ENCODE assay signal across 8 mouse cellular contexts in the genomic region with DNA sequence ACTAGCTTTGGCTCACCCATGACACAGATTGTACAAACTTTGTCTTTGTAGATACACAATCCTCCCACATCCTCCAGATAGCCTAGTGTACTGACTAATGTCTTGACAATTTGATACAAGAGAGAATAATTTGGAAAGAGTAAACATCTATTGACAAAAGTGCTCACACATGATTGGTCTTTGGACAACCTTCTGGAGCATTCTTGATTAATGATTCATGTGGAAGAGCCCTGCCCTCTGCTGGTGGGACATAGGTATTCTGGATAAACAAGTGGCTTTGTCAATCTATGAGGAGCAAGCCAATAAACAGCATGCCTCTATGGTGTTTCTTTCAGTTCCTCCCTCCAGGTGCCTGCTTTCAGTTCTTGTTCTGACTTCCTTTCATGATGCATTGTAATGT.
DNase-seq lines count a peak whose midpoint lies in the region; ATAC-seq and TF ChIP-seq lines count a peak whose summit lies in the region.
"Had no signal": no experiment of that assay in that cellular context is flagged by ENCODE, and none has a peak within 500 bp of the region (broad histone marks: within the 10 kb centered on the region; RNA-seq: fewer than 3 reads in every experiment).

No protein-coding gene starts in this region.

- TF ChIP-seq EP300 in MEL (IDR thresholded peaks at IDR 0.05; ENCODE audit: low read depth in 1 of 2, low read length in 2 of 2): no peak

- peak; percentile 31 for DNase-seq in kidney, postnatal 0 days (ENCODE audit: low spot score)
- peak; percentile 20 for DNase-seq in MEL (ENCODE audit: low read depth, low spot score)
- peak; percentile 36 to 50 for DNase-seq in adrenal gland, adult 18-20 months (ENCODE audit: low spot score in 2 of 2)
- peak; percentile 25 to 30 for DNase-seq in left cerebral cortex, adult 18-20 months (ENCODE audit: low spot score in 2 of 2)
- DNase-seq in c-Kit-positive CD71-positive TER-119-positive erythroid progenitor cells, embryonic 14.5 days (ENCODE audit: low spot score): no peak
- no peak for DNase-seq in gastrocnemius, postnatal 25 days

- peak; percentile 43 for TF ChIP-seq RAD21 in MEL (IDR thresholded peaks at IDR 0.05; ENCODE audit: low read depth, low read length)

- no peak for TF ChIP-seq POLR2A in MEL (IDR thresholded peaks at IDR 0.05; ENCODE audit: control insufficient read depth in 1 of 2, insufficient read depth in 1 of 2, low read depth in 1 of 2, low read length in 2 of 2, poor library complexity in 1 of 2)

- no peaks in the 10 kb centered on the region for H3K36me3 ChIP-seq in kidney, postnatal 0 days (ENCODE audit: insufficient read depth, low read length)
- H3K36me3 ChIP-seq in kidney, embryonic 15.5 days: no peaks in the 10 kb centered on the region
- H3K36me3 ChIP-seq in MEL (ENCODE audit: control insufficient read depth in 1 of 2, insufficient read depth in 2 of 2, low read length in 2 of 2): no peaks in the 10 kb centered on the region
- H3K36me3 ChIP-seq: liver, embryonic 15.5 days had no signal

- no peak overlapping the region for H3K27ac ChIP-seq in kidney, postnatal 0 days
- H3K27ac ChIP-seq in kidney, embryonic 15.5 days: no peak overlapping the region
- no peak overlapping the region for H3K27ac ChIP-seq in MEL (ENCODE audit: control insufficient read depth, low read depth, low read length)
- H3K27ac ChIP-seq: liver, embryonic 15.5 days had no signal

- no peak overlapping the region for H3K9ac ChIP-seq in kidney, postnatal 0 days (ENCODE audit: low read depth, low read length)
- no peak overlapping the region for H3K9ac ChIP-seq in kidney, embryonic 15.5 days
- H3K9ac ChIP-seq in MEL (ENCODE audit: control insufficient read depth, low read depth, low read length, poor library complexity, severe bottlenecking): no peak overlapping the region
- H3K9ac ChIP-seq: liver, embryonic 15.5 days had no signal

- no peaks in the 10 kb centered on the region for H3K4me1 ChIP-seq in kidney, postnatal 0 days (replicated peaks; ENCODE audit: insufficient read depth, low read length)
- H3K4me1 ChIP-seq in kidney, embryonic 15.5 days: no peaks in the 10 kb centered on the region
- no peaks in the 10 kb centered on the region for H3K4me1 ChIP-seq in MEL (ENCODE audit: control insufficient read depth in 1 of 2, insufficient read depth in 2 of 2, low read length in 2 of 2)
- H3K4me1 ChIP-seq: liver, embryonic 15.5 days had no signal

- no peak overlapping the region for H3K4me2 ChIP-seq in kidney, postnatal 0 days (ENCODE audit: low read length)
- H3K4me2 ChIP-seq in kidney, embryonic 15.5 days: no peak overlapping the region
- H3K4me2 ChIP-seq: liver, embryonic 15.5 days had no signal

- H3K4me3 ChIP-seq in kidney, postnatal 0 days (replicated peaks; ENCODE audit: low read depth, low read length): no peak overlapping the region
- H3K4me3 ChIP-seq in kidney, embryonic 15.5 days (replicated peaks): no peak overlapping the region
- no peak overlapping the region for H3K4me3 ChIP-seq in MEL (ENCODE audit: control insufficient read depth in 1 of 2, insufficient read depth in 1 of 2, low read depth in 2 of 2, low read length in 2 of 2)
- H3K4me3 ChIP-seq: liver, embryonic 15.5 days had no signal

- peak; percentile 67 for TF ChIP-seq CTCF in kidney, postnatal 0 days (IDR thresholded peaks at IDR 0.05; ENCODE audit: low read depth)
- TF ChIP-seq CTCF in MEL (IDR thresholded peaks at IDR 0.05 in 2 of 3, conservative IDR thresholded peaks at IDR 0.05 in 1 of 3; ENCODE audit: control insufficient read depth in 1 of 3, insufficient read depth in 1 of 3, low read depth in 2 of 3, low read length in 3 of 3, poor library complexity in 1 of 3, severe bottlenecking in 1 of 3): peak; percentile 1 to 36 (median 9); a peak in 2 of 6 replicates

- ATAC-seq in kidney, postnatal 0 days (replicated peaks; ENCODE audit: low FRiP score, low read depth): no peak
- ATAC-seq in kidney, embryonic 15.5 days (replicated peaks; ENCODE audit: low FRiP score): no peak

- H3K27me3 ChIP-seq in kidney, postnatal 0 days (ENCODE audit: insufficient read depth, low read length): no peaks in the 10 kb centered on the region
- H3K27me3 ChIP-seq in kidney, embryonic 15.5 days: no peaks in the 10 kb centered on the region
- H3K27me3 ChIP-seq in MEL (ENCODE audit: control insufficient read depth in 1 of 2, insufficient read depth in 2 of 2, low read length in 2 of 2): no peaks in the 10 kb centered on the region
- H3K27me3 ChIP-seq: liver, embryonic 15.5 days had no signal

- H3K79me2 ChIP-seq in MEL (ENCODE audit: control insufficient read depth, insufficient read depth, low read length, poor library complexity): no peaks in the 10 kb centered on the region

- no peaks in the 10 kb centered on the region for H3K9me3 ChIP-seq in kidney, postnatal 0 days (replicated peaks; ENCODE audit: low read length)
- H3K9me3 ChIP-seq in kidney, embryonic 15.5 days (replicated peaks): no peaks in the 10 kb centered on the region
- no peaks in the 10 kb centered on the region for H3K9me3 ChIP-seq in MEL (replicated peaks; ENCODE audit: insufficient read depth, low read length)
- H3K9me3 ChIP-seq: liver, embryonic 15.5 days had no signal

TF ChIP-seq in MEL, 35 proteins besides CTCF, POLR2A, EP300 and RAD21:
- TF ChIP-seq TBP (IDR thresholded peaks at IDR 0.05; ENCODE audit: low read depth, low read length) (no peak), ETS1 (IDR thresholded peaks at IDR 0.05; ENCODE audit: low read depth, low read length) (no peak), SMC3 (IDR thresholded peaks at IDR 0.05; ENCODE audit: low read depth, low read length) (peak; percentile 41), ZC3H11A (IDR thresholded peaks at IDR 0.05; ENCODE audit: low read depth, low read length) (peak; percentile 39), MAZ (IDR thresholded peaks at IDR 0.05; ENCODE audit: low read depth, low read length) (no peak)
TF ChIP-seq in MEL: peak in this region for 2.

Comparison
In these comparisons a context has a peak if more than half of its experiments do, and no peak if none do; other contexts are left out.
1. DNase-seq: peak in kidney, postnatal 0 days (single experiment), MEL (single experiment), adrenal gland, adult 18-20 months (2 of 2) and left cerebral cortex, adult 18-20 months (2 of 2); none in c-Kit-positive CD71-positive TER-119-positive erythroid progenitor cells, embryonic 14.5 days (single experiment) and gastrocnemius, postnatal 25 days (single experiment).